Mouse (Mus musculus) CH12.LX (cell line): Measurements from ENCODE around the gene Rhpn2. TPM values are rescaled to one million over a fixed set of nuclear protein-coding genes. Genes with fewer than 3 reads are reported as not detected.

Source experiments
- DNase-seq: peaks from one replicate; pipeline ENCODE4 v3.0.0-alpha.2; 2013; ENCODE audit errors: extremely low read depth
- H3K27ac ChIP-seq: 2 replicates; pipeline ENCODE4 v1.5.1; 2012; ENCODE audit warnings: low read depth, mild to moderate bottlenecking, control low read depth, moderate library complexity; ENCODE audit not compliant: insufficient read depth
- H3K27me3 ChIP-seq: replicated peaks from 2 replicates; pipeline ENCODE3; 2012; ENCODE audit warnings: inconsistent platforms
- H3K36me3 ChIP-seq, 2 experiments: replicated peaks in 1 of 2; 2 replicates each; pipeline versions ENCODE3 to v1.6.1; 2012; ENCODE audit warnings: inconsistent platforms in 1 of 2, low read length in 1 of 2, mild to moderate bottlenecking in 1 of 2, mixed read lengths in 1 of 2, moderate library complexity in 1 of 2; ENCODE audit not compliant: control insufficient read depth in 1 of 2, insufficient read depth in 1 of 2
- H3K4me1 ChIP-seq, 2 experiments: 2 replicates each; pipeline ENCODE4 v1.6.1; 2012; ENCODE audit warnings: inconsistent platforms in 1 of 2, moderate library complexity in 1 of 2; ENCODE audit not compliant: insufficient read depth in 2 of 2, control insufficient read depth in 1 of 2
- H3K4me2 ChIP-seq: 2 replicates; pipeline ENCODE4 v1.6.1; 2012; ENCODE audit warnings: low read depth, mild to moderate bottlenecking, control low read depth; ENCODE audit not compliant: poor library complexity, insufficient read depth, severe bottlenecking
- H3K4me3 ChIP-seq, 3 experiments: fragments of 150-350 bp in 1 of 3; sonication (generic) in 1 of 3; replicated peaks in 1 of 3; 2 replicates each; pipeline versions ENCODE3 to v1.5.1; 2011 to 2012; ENCODE audit warnings: low read depth in 2 of 3, low read length in 2 of 3, mild to moderate bottlenecking in 2 of 3, moderate library complexity in 2 of 3, control low read depth in 1 of 3, improper control_type of control experiment in 1 of 3, inconsistent platforms in 1 of 3, mixed read lengths in 1 of 3; ENCODE audit not compliant: poor library complexity in 1 of 3
- H3K79me2 ChIP-seq: replicated peaks from 2 replicates; pipeline ENCODE4 v1.6.1; 2012; ENCODE audit warnings: mild to moderate bottlenecking, moderate library complexity; ENCODE audit not compliant: control insufficient read depth, poor library complexity, insufficient read depth, severe bottlenecking; ENCODE audit errors: extremely low read depth
- H3K9ac ChIP-seq: 2 replicates; pipeline ENCODE4 v1.6.1; 2012; ENCODE audit warnings: low read depth, mild to moderate bottlenecking, control low read depth, moderate library complexity; ENCODE audit not compliant: insufficient read depth
- H3K9me3 ChIP-seq: replicated peaks from 2 replicates; pipeline ENCODE3; 2012; ENCODE audit warnings: low read length, inconsistent platforms, mixed read lengths
- CHD1 ChIP-seq: IDR thresholded peaks from 2 replicates; pipeline ENCODE4 v1.6.1; 2012; ENCODE audit warnings: low read depth, low read length, improper control_type of control experiment, inconsistent platforms
- CHD2 ChIP-seq: IDR thresholded peaks from 2 replicates; pipeline ENCODE4 v1.6.1; 2011; ENCODE audit warnings: low read length, improper control_type of control experiment
- GABPA ChIP-seq: IDR thresholded peaks from 2 replicates; pipeline ENCODE4 v1.6.1; 2012; ENCODE audit warnings: low read depth, low read length, improper control_type of control experiment, inconsistent platforms; ENCODE audit not compliant: insufficient replicate concordance
- HCFC1 ChIP-seq: IDR thresholded peaks from 2 replicates; pipeline ENCODE4 v1.6.1; 2012; ENCODE audit warnings: low read depth, mild to moderate bottlenecking, inconsistent platforms, low read length, improper control_type of control experiment
- IRF4 ChIP-seq: IDR thresholded peaks from 2 replicates; pipeline ENCODE4 v1.6.1; 2014; ENCODE audit warnings: low read depth, mild to moderate bottlenecking, inconsistent platforms, low read length, improper control_type of control experiment
- JUND ChIP-seq: conservative IDR thresholded peaks from 2 replicates; pipeline ENCODE4 v1.6.1; 2011; ENCODE audit warnings: low read depth, low read length, improper control_type of control experiment
- KAT2A ChIP-seq: IDR thresholded peaks from 2 replicates; pipeline ENCODE4 v1.6.1; 2012; ENCODE audit warnings: low read length, improper control_type of control experiment, inconsistent platforms; ENCODE audit not compliant: insufficient replicate concordance
- MAFK ChIP-seq: IDR thresholded peaks from 2 replicates; pipeline ENCODE4 v1.6.1; 2011; ENCODE audit warnings: low read length, improper control_type of control experiment; ENCODE audit not compliant: insufficient replicate concordance
- MAX ChIP-seq: IDR thresholded peaks from 2 replicates; pipeline ENCODE4 v1.6.1; 2011; ENCODE audit warnings: low read length, improper control_type of control experiment
- MEF2A ChIP-seq: IDR thresholded peaks from 2 replicates; pipeline ENCODE4 v1.6.1; 2014; ENCODE audit warnings: low read depth, mild to moderate bottlenecking, inconsistent platforms, low read length, improper control_type of control experiment, borderline replicate concordance
- MXI1 ChIP-seq: IDR thresholded peaks from 2 replicates; pipeline ENCODE4 v1.6.1; 2011; ENCODE audit warnings: mild to moderate bottlenecking, low read depth, low read length, improper control_type of control experiment
- MYC ChIP-seq: IDR thresholded peaks from 2 replicates; pipeline ENCODE4 v1.6.1; 2011; ENCODE audit warnings: low read depth, mild to moderate bottlenecking, improper control_type of control experiment, low read length
- NELFE ChIP-seq: IDR thresholded peaks from 2 replicates; pipeline ENCODE4 v1.6.1; 2011; ENCODE audit warnings: low read depth, low read length, improper control_type of control experiment
- NRF1 ChIP-seq: IDR thresholded peaks from 2 replicates; pipeline ENCODE4 v1.6.1; 2014; ENCODE audit warnings: low read depth, mild to moderate bottlenecking, inconsistent platforms, low read length, improper control_type of control experiment, moderate library complexity
- PAX5 ChIP-seq: IDR thresholded peaks from 2 replicates; pipeline ENCODE4 v1.6.1; 2012; ENCODE audit warnings: low read length, inconsistent platforms, mixed read lengths
- POLR2A ChIP-seq: IDR thresholded peaks from 2 replicates; pipeline ENCODE4 v1.6.1; 2011; ENCODE audit warnings: low read depth, mild to moderate bottlenecking, improper control_type of control experiment, low read length
- POLR2AphosphoS2 ChIP-seq: IDR thresholded peaks from 2 replicates; pipeline ENCODE4 v1.6.1; 2011; ENCODE audit warnings: low read depth, low read length, improper control_type of control experiment
- RCOR1 ChIP-seq: conservative IDR thresholded peaks from 2 replicates; pipeline ENCODE4 v1.6.1; 2012; ENCODE audit warnings: low read depth, mild to moderate bottlenecking, inconsistent platforms, low read length, improper control_type of control experiment
- SIN3A ChIP-seq: IDR thresholded peaks from 2 replicates; pipeline ENCODE4 v1.6.1; 2012; ENCODE audit warnings: low read length, improper control_type of control experiment, inconsistent platforms
- SMC3 ChIP-seq: IDR thresholded peaks from 2 replicates; pipeline ENCODE4 v1.6.1; 2011; ENCODE audit warnings: low read depth, low read length, improper control_type of control experiment
- TBP ChIP-seq: conservative IDR thresholded peaks from 2 replicates; pipeline ENCODE4 v1.6.1; 2011; ENCODE audit warnings: low read depth, low read length, improper control_type of control experiment
- TCF12 ChIP-seq: IDR thresholded peaks from 2 replicates; pipeline ENCODE4 v1.6.1; 2014; ENCODE audit warnings: low read depth, mild to moderate bottlenecking, inconsistent platforms, low read length, improper control_type of control experiment
- UBTF ChIP-seq: IDR thresholded peaks from 2 replicates; pipeline ENCODE4 v1.6.1; 2012; ENCODE audit warnings: low read depth, mild to moderate bottlenecking, inconsistent platforms, low read length, improper control_type of control experiment, moderate library complexity
- USF2 ChIP-seq: conservative IDR thresholded peaks from 2 replicates; pipeline ENCODE4 v1.6.1; 2011; ENCODE audit warnings: low read depth, low read length, improper control_type of control experiment
- ZC3H11A ChIP-seq: IDR thresholded peaks from 2 replicates; pipeline ENCODE4 v1.6.1; 2012; ENCODE audit warnings: low read depth, mild to moderate bottlenecking, inconsistent platforms, low read length, improper control_type of control experiment
- ZKSCAN1 ChIP-seq: IDR thresholded peaks from 2 replicates; pipeline ENCODE4 v1.6.1; 2012; ENCODE audit warnings: low read depth, inconsistent platforms, low read length, improper control_type of control experiment, borderline replicate concordance
- ZMIZ1 ChIP-seq: IDR thresholded peaks from 2 replicates; pipeline ENCODE4 v1.6.1; 2012; ENCODE audit warnings: low read depth, mild to moderate bottlenecking, inconsistent platforms, low read length, improper control_type of control experiment
- dilution Hi-C: fragments of 300-500 bp; cut with MboI; formaldehyde crosslinking; loops from 2 replicates; pipeline ENCODE4 v1.14.3; 2020; ENCODE audit warnings: low sequenced_read_pairs; ENCODE audit not compliant: extremely low pct_unique_long_range_greater_than_20kb, extremely low pct_ligation_motif_present
- in situ Hi-C: fragments of 300-500 bp; cut with MboI; formaldehyde crosslinking; loops from 3 replicates; pipeline ENCODE4 v1.14.3; 2019; ENCODE audit warnings: low sequenced_read_pairs, low pct_ligation_motif_present, low pct_unique_long_range_greater_than_20kb, mixed read lengths
- polyA plus RNA-seq: library from polyadenylated mRNA; unstranded; fragments of >175 nt; gene quantifications from 2 replicates; pipeline ENCODE4 v1.2.1, GENCODE M21; 2012; ENCODE audit warnings: low read depth; ENCODE audit not compliant: insufficient read length
- total RNA-seq, 2 experiments: library from RNA; depleted of rRNA; stranded (reverse); fragments of 300-350 nt in 1 of 2; fragments of >200 nt in 1 of 2; gene quantifications; 2 replicates each; pipeline ENCODE4 v1.2.3; 2012 to 2014

Rhpn2 gene
- total and polyA plus RNA-seq, 3 experiments, result 0.13 to 0.63 (median 0.17) TPM

DNA sequence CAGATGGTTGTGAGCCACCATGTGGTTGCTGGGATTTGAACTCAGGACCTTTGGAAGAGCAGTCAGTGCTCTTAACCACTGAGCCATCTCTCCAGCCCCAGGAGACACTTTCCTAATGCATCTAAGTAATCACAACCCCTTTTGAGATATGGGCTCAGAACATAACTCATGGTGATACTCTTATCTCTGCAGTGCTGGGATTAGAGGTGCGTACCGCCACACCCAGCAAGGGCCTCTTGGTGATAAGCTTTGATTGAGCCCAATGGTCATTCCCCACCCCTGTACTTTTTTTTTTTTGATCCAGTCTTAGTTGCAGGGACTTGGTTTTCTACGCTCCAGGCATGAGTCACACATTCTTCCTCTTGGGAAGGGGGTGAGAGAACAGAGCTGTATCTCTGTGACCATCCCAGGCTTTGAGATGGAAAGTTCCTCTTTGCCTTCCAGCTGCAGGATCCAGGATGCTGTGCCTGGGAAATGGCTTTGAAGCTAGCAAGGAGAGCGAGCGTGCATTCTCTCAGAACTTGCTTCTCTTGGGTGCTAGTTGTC is 10.9 kb downstream of the Rhpn2 start:
- Histone ChIP-seq H3K9ac (no peak overlapping the region), H3K4me2 (no peak overlapping the region), H3K27me3 (peaks cover 32% of the 10 kb centered on the region), H3K27ac (no peak overlapping the region), H3K9me3 (peaks cover 4% of the 10 kb centered on the region), H3K79me2 (no peaks in the 10 kb centered on the region), H3K36me3 (no peaks in the 10 kb centered on the region), H3K4me3 (no peak overlapping the region), H3K4me1 (no peaks in the 10 kb centered on the region)
- in situ Hi-C loops (no loop called here), dilution Hi-C loops (no loop called here)
- TF ChIP-seq KAT2A (no peak), POLR2AphosphoS2 (no peak), TBP (no peak), SMC3 (no peak), MEF2A (no peak), TCF12 (no peak), MXI1 (no peak), HCFC1 (no peak), CHD1 (no peak), CHD2 (no peak), MAX (no peak), JUND (no peak), NELFE (no peak), POLR2A (no peak), MYC (no peak), SIN3A (no peak)
- no peak for DNase-seq

DNA sequence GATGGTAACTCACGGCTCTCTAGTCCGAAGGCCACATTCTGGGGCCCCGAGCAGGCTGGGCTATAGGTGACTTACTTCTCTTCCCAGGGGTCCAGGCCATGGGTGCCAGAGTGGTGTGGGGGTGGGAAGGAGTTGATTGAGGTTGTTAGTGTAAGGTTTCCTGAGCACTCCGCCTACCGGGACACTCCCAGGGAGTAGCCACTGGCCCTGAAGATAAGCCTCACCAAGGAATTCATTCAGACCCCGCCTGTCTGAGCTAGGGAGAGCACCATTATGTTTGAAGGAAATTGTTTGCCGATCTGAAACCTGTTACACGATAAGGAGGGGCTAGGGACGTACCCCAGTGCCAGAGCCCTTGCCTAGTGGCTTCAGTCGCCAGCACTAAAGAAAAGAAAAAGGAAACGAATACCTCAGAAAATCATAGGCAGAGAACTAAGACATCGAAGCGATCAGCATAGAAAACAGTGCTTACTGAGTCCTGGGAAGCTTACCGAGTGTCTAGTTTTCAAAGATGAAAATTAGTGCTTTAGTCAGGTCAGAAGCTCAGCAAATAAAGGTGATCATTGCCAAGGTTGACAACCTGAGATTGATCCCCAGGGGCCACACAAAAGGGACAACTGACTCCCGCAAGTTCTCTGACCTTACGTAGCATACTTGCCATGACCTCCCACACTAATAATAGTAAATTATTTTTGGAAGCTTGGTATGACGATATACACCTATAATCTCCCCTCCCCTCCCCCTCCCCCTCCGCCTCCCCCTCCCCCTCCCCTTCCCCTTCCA is 14.1 kb downstream of the Rhpn2 start:
- Histone ChIP-seq H3K4me2 (no peak overlapping the region), H3K36me3 (no peaks in the 10 kb centered on the region), H3K4me1 (no peaks in the 10 kb centered on the region), H3K79me2 (no peaks in the 10 kb centered on the region), H3K9me3 (peaks cover 4% of the 10 kb centered on the region), H3K27me3 (peaks cover 19% of the 10 kb centered on the region), H3K4me3 (no peak overlapping the region), H3K27ac (no peak overlapping the region), H3K9ac (no peak overlapping the region)
- TF ChIP-seq HCFC1, result no peak
- no peak for TF ChIP-seq SMC3
- TF ChIP-seq UBTF, result no peak
- no peak for TF ChIP-seq MAFK
- no peak for TF ChIP-seq ZKSCAN1
- no peak for TF ChIP-seq IRF4
- no peak for TF ChIP-seq CHD1
- no peak for TF ChIP-seq GABPA
- TF ChIP-seq USF2, result no peak
- TF ChIP-seq POLR2AphosphoS2, result no peak
- TF ChIP-seq RCOR1, result no peak
- no peak for TF ChIP-seq POLR2A
- TF ChIP-seq NELFE, result no peak
- TF ChIP-seq SIN3A, result no peak
- no peak for TF ChIP-seq ZMIZ1
- no peak for TF ChIP-seq NRF1
- TF ChIP-seq MEF2A, result no peak
- TF ChIP-seq PAX5, result no peak
- no peak for TF ChIP-seq ZC3H11A
- dilution Hi-C loops (no loop called here), in situ Hi-C loops (no loop called here)
- DNase-seq, result no peak
